Mouse (Mus musculus) thymus, adult 2 months (tissue): ENCODE data around the gene Nccrp1.

Experiments used
- CTCF ChIP-seq: fragments of 200-500 bp; IDR thresholded peaks from 2 replicates; pipeline ENCODE4 v1.5.1; 2012; ENCODE audit warnings: mild to moderate bottlenecking, control low read depth, low read length, moderate library complexity, borderline replicate concordance; ENCODE audit not compliant: control insufficient read depth, poor library complexity, insufficient read depth; ENCODE audit errors: extremely low read depth
- POLR2A ChIP-seq: fragments of 200-500 bp; IDR thresholded peaks from 2 replicates; pipeline ENCODE4 v1.6.1; 2012; ENCODE audit warnings: mild to moderate bottlenecking, low read length, control low read depth, moderate library complexity; ENCODE audit not compliant: control insufficient read depth, poor library complexity, insufficient read depth; ENCODE audit errors: extremely low read depth

DNA sequence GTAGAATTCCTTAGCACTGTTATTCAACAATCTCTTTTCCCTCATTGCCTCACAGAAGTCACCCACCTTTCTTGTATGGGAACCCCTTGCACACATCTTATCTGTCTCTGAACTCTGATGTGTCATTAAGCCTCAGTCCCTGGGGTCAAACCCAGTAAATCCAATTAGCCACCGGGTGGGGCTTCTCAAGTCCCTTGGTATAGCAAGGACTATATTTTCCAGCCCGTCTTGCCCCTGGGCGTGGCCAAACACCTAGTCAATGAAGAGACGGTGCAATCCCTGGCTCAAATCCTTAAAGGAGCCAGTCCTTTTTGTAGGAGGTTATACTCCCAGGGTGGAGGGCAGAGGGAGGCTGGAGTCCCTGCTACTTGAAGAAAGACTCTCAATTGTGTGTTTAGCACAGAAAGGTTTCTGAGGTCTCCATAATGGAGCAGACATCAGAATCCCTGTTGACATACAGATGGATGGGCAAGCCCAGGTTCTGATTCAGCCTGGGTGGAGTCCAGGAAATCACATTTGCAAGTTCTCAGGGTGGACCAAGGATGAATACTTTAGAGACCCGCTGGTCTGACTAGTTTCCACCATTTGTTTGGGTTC, 9.0 kb upstream of the Nccrp1 start:
- TF ChIP-seq CTCF (no peak), POLR2A (no peak)
